Mouse (Mus musculus) left cerebral cortex, postnatal 14 days (tissue): ENCODE results near the gene Smtnl2. TPM values are rescaled to one million over a fixed set of nuclear protein-coding genes. Genes with fewer than 3 reads are reported as not detected.

Experiments used
- DNase-seq, 2 experiments: peaks; one replicate each; pipeline ENCODE4 v3.0.0; 2021 to 2022; ENCODE audit warnings: low spot score in 2 of 2, mixed read lengths in 1 of 2
- intact Hi-C: fragments of 180-260 bp; cut with DNase I; formaldehyde crosslinking; loops from one replicate; pipeline ENCODE4 v1.15.1; 2025
- total RNA-seq, 2 experiments: library from RNA; stranded (reverse); gene quantifications; 2 replicates each; pipeline ENCODE4 v1.2.3; 2021

Gene Smtnl2
- total RNA-seq, 2 experiments from 2014 or later: 0.59 to 1.1 TPM

DNA sequence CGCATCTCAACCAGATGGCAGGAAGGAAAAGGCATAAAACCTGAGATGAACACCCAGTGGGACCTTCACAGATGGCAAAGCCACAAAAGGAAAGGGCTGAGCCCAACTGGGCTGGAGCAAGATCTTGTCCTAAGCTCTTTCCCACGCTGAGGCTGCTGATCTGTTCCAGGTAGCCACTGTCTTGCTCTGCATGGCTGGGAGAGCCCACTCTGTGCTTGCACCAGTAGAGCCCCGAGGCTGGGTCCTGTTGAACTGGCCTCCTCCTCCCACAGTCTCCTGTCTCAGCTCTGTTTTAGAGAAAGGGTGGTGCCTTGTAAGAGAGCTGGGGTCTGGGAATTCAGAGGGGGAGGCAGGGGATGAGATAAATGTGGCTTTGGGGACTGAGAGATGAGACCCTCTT is 4.4 kb downstream of the Smtnl2 start:
- intact Hi-C loops: loop anchor here (5.0 kb wide), 1 partner anchor 45 kb away; the partner anchor contains the start of gene Tekt1
- no peak for DNase-seq

DNA sequence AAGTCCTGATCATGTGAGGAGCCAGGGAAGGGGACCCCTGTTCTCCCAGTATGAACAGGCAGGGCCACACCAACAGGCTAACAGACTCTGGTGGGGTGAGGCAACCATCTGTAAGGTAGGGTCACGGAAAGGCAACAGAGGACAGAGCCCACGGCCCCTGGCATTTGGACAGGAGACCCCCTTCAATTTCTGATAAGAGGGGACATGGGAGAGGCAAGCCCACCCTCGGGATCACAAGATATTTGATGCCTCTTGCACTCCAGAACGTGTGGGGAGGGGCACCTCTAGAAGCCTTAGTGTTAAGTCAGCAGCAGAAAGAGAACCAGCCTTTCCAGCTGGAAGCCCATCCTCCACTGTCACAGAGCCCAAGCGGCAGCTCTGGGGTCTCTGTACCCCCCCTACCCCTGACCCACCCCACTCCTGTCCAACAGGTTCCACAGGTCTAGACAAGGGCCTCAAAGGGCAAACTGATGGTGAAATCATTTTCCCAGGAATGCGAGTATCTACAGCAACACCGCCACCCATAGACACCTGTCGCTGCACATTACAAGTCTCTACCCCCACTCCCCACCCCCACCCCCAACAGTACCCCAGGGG is 5.3 kb downstream of the Smtnl2 start:
- DNase-seq: no peak
- intact Hi-C loops: loop anchor here (5.0 kb wide), 1 partner anchor 44 kb away; the partner anchor contains the start of gene Tekt1

DNA sequence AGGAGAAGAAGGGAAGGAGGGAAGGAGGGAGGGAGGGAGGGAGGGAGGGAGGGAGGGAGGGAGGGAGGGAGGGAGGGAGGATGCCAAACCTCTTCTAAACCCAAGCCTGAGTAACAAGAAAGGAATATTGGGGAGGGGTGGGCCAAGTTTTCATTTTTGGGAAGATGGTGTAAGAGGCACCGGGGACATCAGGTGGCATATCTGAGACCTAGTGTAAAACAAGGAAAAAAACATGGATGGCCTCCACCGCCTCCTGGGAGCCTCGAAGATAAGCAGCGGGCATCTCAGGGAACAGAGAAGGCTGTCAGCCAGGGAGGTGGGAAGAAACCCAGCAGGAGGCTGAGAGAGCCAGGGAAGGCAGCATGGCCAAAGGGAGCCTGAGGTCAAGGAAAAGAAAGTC is 6.0 kb downstream of the Smtnl2 start:
- intact Hi-C loops: loop anchor here (5.0 kb wide), 1 partner anchor 43 kb away; the partner anchor contains the start of gene Tekt1
- DNase-seq: no peak

DNA sequence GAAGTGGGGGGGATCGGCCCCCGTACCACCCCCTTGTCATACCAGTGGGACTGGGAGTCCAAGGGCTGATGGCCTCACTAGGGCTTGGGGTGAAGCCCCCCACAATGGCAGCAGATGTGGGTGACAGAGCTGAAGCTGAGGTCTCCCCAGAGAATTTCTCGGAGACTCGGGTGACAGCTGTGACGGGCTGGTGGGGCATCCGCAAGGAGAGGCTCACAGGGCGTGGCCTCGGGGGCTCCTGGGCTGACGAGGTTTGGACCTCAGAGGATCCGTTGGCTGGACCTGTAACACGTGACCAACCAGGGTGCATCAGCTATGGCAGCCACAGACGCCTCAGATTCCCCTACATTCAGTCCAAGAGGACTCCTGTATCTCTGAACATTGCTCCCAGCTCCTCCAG is 8.5 kb downstream of the Smtnl2 start:
- intact Hi-C loops: no loop called here
- DNase-seq: no peak

DNA sequence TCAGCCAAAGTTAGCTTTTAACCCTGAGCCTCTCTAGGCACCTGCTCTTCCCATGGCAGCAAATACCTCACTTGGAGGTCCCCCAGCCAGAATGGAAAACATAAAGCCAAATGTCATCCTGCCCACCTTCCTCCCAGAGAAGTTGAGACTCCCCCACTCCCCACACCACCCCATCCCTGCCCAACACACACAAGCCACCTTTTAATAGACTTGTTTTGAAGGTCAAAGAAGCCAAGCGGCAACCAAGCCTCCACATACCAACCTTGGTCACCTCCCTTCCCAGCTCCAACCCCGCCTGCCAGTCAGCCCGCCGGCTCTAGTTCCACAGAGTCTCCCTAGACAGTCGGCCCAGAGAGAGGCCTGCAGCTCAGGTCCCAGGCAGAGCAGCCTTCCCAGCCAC is 9.5 kb downstream of the Smtnl2 start:
- intact Hi-C loops: no loop called here
- DNase-seq: no peak

DNA sequence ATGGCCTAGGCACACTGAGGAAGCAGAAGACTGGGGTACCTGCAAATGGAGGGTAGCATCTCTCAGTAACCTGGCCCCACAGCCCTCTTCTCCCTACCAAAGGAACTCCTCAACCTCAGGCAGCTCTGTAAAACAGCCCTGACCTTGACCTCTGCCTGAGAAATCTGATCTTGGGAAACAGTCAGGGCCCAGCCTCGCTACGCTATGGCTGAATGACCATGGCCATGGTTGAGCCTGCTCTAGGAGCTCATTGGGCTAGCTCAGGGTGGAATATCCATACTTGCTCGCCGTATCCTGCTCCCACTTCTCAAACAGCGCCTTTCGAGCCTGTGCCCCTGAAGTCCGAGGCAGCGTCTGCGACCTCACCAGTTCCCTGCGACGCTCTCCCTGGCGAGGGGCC is 10.4 kb downstream of the Smtnl2 start:
- no peak for DNase-seq
- intact Hi-C loops: no loop called here

DNA sequence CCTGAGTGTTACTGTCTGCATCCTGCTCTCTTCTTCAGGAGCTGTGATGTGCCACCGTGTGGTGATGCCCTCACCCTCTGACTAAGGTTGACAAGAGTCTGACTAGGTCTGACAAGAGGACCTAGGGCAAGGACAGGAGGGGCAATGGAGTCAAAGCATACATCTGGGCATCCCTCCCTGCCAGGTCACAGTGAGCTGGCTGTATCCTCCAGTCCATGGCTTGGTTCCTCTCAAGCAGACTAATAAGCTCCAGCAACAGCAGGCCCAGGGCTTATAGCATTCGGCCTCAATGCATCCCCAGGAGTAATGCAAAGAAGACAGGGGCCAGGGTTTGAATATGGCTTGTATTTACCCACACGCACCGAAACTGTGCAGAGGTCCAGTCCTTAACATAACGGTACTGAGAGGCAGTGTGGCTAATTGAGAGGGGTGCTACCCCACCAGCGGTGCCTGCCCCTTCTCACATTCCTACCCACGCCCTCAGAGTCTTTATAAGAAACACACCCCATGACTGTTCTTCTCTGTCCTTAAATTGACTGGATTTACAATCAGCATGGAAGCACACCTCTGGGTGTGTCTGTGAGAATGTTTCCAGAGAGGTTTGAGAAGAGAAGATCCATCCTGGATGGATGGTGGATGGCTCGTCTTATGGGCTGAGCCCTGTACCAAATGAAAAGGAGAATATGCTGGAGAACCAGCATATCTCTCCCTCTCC is 13.5 kb downstream of the Smtnl2 start:
- intact Hi-C loops: no loop called here
- DNase-seq: no peak

DNA sequence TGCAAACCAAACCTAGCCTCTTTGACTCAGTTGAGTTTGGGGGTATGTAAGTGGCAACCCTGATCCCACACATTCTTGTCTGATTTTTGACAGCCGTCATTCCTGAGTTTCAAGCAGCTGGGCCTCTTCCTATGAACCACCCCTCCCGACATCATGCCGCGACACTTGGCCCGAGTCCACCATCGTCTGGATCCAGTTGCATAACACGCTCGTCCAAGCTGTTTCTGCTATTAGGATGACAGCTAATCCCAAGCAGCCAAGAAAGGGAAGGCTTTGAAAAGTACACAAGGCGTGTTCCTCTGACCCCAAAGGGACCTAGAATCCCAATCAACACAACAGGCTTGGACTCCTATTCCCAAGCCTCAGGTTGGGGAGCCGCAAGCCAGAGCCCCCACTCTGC is 14.4 kb downstream of the Smtnl2 start:
- intact Hi-C loops: no loop called here
- DNase-seq: no peak

DNA sequence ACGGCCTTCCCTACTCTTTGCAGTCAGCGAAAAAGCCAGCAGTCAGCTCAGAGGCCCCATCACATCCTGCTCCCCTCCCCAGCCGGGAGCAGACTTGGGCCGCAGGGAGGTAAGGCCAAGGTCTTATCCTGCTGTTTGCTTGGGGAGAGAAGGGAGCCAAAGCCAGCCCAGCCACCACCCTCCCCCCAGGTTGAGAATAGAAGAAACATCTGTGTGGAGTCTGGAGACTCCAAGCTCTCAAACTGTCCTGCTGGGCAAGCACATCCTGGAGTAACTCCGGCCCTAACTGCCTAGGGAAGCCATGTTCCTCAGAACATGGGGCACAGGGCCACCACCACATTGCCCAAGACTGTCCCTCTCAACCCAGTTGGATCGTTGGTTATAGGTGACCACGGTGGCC is 14.9 kb downstream of the Smtnl2 start:
- intact Hi-C loops: no loop called here
- no peak for DNase-seq

DNA sequence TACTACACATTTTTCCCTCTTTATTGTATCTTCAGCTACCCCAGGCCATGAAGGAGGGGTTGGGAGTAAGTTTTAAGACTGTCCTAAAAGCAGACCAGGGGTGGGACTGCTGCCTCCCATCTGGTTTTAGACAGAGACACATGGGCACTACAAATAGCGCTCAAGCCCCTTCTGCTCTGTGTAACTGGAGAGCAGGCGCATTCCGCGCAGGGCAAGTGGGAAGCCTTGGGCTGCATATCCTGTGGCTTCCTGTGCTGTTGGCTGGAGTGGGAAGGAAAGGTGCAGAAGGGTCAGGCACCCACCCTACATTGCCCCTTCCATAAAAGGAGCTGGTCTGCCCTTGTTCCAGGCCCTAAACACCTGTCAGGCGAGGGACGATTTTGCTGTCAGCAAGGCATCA is 15.9 kb downstream of the Smtnl2 start:
- DNase-seq: no peak
- intact Hi-C loops: no loop called here

DNA sequence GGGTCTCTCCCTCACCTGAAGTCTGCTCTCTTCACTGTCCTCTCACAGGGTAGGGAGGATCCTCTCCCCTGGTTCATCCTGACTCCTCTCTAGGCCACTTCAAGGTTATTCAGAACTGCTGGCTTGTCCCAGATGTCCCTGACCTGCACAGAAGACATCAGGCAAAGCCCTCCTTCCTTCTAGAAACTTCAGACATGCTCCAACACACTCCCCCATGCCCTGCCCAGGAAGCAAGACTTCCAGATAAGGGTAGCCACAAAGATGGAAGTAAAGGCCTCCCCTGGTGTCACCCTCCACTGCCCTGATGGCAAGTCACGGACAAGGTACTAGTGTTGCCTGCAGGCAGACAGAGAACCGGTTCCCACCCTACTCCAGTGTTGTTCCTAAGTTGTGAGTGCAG is 16.8 kb downstream of the Smtnl2 start:
- no peak for DNase-seq
- intact Hi-C loops: no loop called here

DNA sequence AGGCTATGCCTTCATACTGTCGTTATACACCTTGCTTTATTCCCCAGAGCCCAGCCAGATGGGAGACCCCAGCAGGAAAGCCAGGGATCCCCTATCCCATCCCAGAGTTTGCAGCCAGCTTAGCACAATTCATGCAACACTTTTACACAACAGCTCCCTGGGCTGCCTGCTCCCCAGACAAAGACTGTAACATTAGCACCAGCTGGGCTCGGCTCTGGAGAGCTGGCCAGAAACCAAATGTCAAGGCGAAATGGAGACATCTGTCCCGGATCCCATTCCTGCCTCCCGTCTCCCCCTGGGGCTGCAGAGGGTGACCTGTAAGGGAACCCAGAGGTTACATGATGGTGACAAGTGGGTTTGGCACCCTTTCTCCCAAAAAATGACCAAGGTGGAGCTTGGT is 17.8 kb downstream of the Smtnl2 start:
- no peak for DNase-seq
- intact Hi-C loops: no loop called here

DNA sequence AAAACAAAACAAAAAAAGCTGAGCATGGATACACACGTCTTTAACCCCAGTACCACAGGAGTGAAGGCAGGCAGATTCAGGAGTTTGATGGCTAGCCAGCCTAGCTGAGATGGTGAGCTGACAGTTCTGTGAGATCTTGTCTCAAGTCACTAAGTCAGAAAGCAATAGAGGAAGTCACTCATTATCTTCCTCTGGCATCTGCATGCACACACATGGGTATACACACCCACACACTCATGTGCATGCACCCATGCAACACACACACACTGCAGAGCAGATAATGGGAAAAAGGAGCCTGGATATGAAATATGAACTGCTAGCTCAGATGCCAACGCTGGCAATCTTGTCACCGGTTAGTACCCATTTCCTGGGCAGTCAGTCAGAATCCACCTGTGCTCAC is 18.3 kb downstream of the Smtnl2 start:
- DNase-seq: no peak
- intact Hi-C loops: no loop called here

DNA sequence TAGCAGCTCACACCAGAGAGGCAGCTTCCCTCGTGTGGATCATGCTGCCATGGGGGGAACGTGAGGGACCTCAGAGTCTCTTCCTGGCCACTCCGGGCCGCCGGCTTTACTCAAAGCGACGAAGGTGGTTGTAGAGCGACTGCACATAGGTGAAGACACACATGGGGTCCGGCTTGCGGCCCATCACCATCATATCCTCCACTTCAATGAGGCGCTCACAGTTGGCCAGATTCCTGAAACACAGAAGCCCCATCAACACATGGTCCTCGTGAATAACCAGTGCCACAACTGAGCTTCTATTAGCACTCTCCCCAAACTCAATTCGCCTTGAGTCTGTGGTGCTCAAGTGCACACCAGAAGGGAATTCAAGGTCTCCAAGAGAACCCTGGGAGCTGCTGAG is 20.3 kb downstream of the Smtnl2 start:
- intact Hi-C loops: no loop called here
- no peak for DNase-seq

DNA sequence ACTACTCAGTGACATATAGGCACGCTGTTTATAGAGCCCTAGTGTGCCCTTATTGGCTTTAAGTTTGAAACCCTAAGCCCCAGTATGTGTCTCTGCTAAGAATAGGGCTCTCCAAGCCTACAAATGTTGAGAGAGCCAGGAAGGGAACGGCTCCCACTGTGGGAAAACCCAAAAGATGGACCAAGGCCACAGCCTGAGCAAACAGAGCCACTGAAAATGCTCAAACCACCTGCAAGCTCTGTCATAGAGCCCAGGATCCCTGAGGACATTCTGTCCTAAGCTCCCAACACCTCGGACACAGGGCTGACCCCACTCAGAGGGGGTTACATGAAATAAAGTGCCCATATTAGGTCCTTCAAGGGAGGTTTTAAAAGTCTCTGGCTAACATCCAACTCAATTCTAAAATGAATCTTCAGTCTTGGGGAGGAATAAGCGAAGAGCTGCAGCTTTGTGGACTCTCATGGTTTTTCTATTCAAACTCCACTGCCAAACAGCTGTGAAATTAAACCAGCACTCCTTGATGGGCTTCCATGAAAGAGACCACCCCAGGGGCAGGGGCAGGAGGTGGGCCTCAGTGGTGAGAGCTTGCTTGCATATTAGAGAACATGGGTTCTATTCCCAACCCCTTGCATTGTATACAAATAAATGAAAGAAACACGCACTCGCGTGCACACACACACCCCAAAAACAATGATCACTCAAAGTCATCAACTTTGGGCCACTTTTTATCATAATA is 21.9 kb downstream of the Smtnl2 start:
- DNase-seq: no peak

DNA sequence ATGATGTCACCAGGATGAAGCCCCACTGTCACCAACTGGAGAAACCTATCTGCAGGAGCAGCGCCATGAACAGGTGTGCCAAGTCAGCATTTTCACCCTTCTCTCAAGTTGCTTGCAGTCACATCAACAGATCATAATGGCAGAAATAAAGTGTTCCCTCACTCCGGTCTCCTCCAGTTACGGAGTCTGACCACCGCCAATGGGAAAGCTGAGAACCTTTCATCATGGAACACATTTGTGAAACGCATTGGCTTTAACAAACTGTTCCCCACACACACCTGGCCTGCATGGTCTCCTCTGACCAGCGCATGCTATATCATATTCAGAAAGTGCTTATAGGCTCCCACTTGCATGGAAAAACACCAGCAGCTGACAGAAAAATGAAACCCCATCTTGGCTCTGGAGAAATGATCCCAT is 23.4 kb downstream of the Smtnl2 start:
- intact Hi-C loops: no loop called here
- no peak for DNase-seq

More for the DNA sequence above, 21.9 kb downstream of the Smtnl2 start:
- intact Hi-C loops: no loop called here

DNA sequence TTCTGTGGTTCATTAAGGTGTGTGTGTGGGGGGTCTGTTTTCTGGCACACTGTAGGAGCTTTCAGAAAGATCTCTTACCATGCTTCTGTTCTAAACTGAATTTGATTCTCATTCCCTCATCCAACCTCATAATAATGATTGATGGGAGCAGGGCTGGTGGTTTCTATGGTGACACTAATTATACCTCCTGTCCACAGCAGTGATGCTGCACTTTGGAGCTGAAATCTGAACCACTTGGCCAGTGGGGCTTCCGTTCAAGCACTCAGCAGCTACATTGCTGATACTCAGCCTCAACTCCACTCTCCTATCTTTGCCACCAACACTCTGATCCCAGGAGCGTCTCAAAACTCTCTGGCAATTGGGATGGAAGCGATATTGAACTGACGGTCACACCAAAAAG is 32.2 kb downstream of the Smtnl2 start:
- DNase-seq: no peak
- intact Hi-C loops: no loop called here

DNA sequence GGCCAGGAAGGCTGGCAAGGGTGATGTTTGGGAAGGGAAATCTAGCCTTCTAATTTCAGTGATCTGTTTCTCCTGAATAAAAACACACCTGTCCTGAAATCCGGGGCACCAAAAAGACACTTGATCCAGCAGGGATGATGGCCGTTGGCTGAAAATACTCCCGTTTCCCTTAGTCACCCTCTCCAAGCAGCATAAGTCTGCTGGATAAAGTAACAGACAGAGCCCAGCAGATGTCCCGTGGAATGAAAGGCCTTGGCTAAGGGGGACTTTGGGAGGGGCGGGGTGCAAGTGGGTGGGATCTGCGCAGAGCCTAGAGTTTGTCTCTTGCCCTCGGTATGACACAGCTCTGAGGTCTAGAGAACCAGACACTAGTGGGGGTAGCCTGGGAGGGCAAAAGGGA is 33.3 kb downstream of the Smtnl2 start:
- no peak for DNase-seq
- intact Hi-C loops: no loop called here

DNA sequence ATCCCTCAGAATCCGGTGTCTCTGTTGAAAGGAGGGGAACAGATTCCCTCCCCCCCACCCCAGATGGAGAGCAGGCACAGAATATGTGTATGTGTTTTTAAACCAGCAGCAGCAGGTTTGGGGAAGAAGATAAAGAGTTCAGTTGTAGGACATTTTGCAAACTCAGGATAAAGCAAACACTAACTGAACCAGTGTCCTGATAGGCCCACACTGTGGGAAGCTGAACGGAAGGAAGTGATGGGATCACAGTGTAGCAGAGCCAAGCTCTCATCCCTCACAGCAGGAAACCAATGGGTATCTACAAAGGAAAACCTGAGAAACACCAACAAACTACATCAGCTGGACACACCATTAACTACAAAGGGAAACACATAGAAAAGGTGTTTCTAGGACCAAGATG is 35.0 kb downstream of the Smtnl2 start:
- no peak for DNase-seq
- intact Hi-C loops: no loop called here

DNA sequence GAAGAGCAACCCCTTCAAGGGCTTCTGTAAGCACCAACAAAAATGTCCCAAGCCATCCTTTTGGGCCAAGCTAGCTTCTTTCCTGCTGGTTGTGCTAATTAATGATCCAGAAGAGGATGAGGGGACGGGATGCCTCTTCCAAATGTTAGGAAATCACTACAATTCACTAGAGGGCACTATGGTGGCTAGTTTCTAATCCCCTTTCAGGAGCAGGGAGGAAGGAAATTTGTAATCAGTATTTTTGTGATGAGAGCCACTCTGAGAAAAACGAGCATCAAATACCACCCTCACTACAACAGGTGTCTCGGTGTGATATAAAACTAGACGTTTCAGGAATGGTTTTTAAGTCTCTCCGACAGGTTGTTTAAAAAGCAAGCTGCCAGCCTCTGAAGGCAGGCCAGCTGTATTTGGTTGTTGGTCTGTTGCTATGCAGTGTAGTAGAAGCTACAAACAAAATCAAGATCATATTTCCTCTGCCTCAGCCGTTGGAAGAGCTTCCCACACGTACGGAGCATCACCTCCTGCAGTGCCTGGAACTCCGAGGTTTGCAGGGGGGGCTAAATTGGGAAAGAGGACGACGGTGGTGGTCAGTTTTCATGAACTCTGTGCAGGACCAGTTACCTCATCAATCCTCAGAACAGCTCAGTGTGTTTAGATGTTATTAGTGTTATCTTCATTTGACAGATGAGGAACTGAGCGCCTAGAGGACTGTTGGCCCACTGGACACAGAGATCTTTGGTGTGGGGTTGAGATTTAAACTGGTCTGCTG is 41.4 kb downstream of the Smtnl2 start:
- intact Hi-C loops: no loop called here
- peak in 1 of 2 experiments; percentile 26 for DNase-seq
